Mouse (Mus musculus) heart, postnatal 25 days (tissue): ENCODE data around the gene Ern1. TPM values are rescaled to one million over a fixed set of nuclear protein-coding genes. Genes with fewer than 3 reads are reported as not detected.
"Not testable (repeated sequence)": the region's sequence is repeated elsewhere in the genome, so short reads cannot be mapped to it uniquely, and the experiment has no call there.

ENCODE experiments used
- DNase-seq: peaks from one replicate; pipeline ENCODE4 v3.0.0; 2022; ENCODE audit warnings: low spot score
- intact Hi-C: fragments of 180-260 bp; cut with DNase I; formaldehyde crosslinking; loops from one replicate; pipeline ENCODE4 v1.15.1; 2025
- total RNA-seq, 2 experiments: library from RNA; stranded (reverse); gene quantifications; 2 replicates each; pipeline ENCODE4 v1.2.3; 2021

The Ern1 gene
- total RNA-seq, 2 experiments from 2014 or later: 10.0 to 10.2 TPM

DNA sequence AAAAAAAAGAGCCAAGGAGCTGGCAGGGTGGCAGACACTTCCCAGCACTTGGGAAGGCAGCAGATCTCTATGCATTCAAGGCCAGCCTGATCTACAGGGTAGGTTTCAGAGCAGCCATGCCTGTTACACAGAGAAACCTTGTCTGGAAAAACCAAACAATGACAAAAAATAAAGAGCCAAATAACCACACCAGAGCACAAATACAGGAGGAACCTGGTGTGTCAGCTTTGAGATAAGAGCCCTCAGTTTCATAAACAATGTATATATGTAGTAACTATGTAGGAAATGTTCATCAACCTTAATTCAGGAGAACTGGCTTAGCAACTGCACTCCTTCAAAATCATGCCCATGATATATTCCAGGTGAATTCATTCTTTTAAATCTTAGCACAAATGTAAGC lies 16.5 kb upstream of the Ern1 start:
- intact Hi-C loops: loop anchor here (5.0 kb wide), 1 partner anchor 108 kb away; the partner anchor contains the start of gene Tex2
- DNase-seq: no peak

DNA sequence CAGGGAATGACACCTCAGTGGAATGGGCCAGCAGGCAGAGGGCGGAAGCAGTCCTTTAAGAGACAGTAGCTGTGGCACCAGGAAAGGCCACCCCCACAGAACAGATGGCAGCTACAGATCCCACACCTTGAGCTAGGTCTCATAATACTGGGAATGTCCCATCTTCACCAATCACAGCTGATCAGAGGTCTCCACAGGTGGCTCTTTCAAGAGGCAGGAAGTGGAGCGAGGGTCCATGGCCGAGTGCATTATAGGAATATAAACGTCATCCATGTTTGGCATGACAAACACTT lies 15.7 kb upstream of the Ern1 start:
- intact Hi-C loops: loop anchor here (5.0 kb wide), 1 partner anchor 109 kb away; the partner anchor contains the start of gene Tex2
- no peak for DNase-seq

- intact Hi-C loops: loop anchor here (5.0 kb wide), 1 partner anchor 109 kb away; the partner anchor contains the start of gene Tex2
- DNase-seq: no peak
These were observed 15.2 kb upstream of the Ern1 start for GRCm38 (mm10) chr11:106502631-106503424.

GRCm38 (mm10) chr11:106502159-106502505 lies 14.5 kb upstream of the Ern1 start:
- intact Hi-C loops: loop anchor here (5.0 kb wide), 1 partner anchor 110 kb away; the partner anchor contains the start of gene Tex2
- DNase-seq: no peak

DNA sequence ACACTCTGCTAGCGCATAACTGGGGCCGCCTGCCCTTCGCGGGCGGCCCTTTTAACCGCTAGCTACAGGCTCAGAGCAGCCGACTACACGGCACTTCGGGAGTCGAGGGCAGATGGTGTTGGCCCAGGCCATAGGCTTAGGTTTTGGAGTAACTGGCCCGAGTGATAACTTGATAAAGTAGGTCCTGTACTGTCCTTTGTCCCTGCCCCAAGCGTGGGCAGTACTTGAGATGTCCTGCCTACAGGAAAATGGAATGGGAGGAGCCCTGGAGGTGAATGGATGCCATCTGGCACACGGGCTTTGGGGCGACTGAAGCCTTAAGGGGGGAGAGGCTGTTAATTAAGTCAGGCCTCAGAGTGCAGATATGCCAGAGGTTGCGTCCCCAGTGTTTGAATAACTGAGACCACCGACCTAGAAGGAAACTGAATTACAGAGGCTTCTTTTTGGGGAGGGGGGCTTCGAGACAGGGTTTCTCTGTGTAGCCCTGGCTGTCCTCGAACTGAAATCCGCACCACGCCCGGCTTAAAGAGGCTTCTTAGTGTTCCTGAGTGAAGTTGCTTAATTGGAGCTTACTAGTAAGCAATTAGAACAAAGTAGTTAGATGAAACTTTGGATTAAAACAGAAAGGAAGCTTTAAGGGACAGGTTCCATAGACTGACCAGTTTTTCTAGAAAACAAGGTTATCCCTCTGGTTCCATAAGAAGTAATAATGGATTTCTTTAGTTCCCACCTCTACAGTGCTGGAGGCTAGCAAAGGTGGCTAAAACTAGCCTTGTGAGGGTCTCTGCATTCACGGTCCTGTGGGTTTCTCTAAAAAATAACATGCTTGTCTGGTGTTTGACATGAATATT lies 13.9 kb upstream of the Ern1 start:
- peak; percentile 61 for DNase-seq
- intact Hi-C loops: loop anchor here (5.0 kb wide), 1 partner anchor 111 kb away; the partner anchor contains the start of gene Tex2

- intact Hi-C loops: loop anchor here (5.0 kb wide), 1 partner anchor 112 kb away; the partner anchor contains the start of gene Tex2
These were observed 13.0 kb upstream of the Ern1 start for GRCm38 (mm10) chr11:106500393-106501307.

GRCm38 (mm10) chr11:106498739-106499379 lies 11.2 kb upstream of the Ern1 start:
- intact Hi-C loops: loop anchor here (10.0 kb wide), 1 partner anchor 224 kb away; the partner anchor contains the start of genes Smarcd2 and Tcam1
- DNase-seq: no peak

More at GRCm38 (mm10) chr11:106500393-106501307, 13.0 kb upstream of the Ern1 start:
- DNase-seq: peak; percentile 94

DNA sequence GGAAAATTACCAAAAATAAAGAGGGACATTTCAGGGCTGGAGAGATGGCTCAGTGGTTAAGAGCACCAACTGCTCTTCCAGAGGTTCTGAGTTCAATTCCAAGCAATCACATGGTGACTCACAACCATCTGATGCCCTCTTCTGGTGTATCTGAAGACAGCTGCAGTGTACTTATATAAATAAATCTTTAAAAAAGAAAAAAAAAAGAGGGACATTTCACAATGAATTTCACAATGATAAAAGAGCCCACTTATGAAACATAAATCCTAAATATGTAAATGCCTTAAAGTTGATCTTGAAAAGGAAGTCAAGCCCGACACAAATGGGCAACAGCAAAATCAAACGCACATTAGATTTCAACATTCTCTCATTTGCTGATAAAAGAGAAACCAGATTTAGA lies 10.3 kb upstream of the Ern1 start:
- DNase-seq: no peak
- intact Hi-C loops: loop anchor here (10.0 kb wide), 1 partner anchor 223 kb away; the partner anchor contains the start of genes Smarcd2 and Tcam1

- not testable (repeated sequence) for DNase-seq
- intact Hi-C loops: loop anchor here (10.0 kb wide), 1 partner anchor 222 kb away; the partner anchor contains the start of genes Smarcd2 and Tcam1
These were observed 9.4 kb upstream of the Ern1 start for GRCm38 (mm10) chr11:106497009-106497408.

GRCm38 (mm10) chr11:106492984-106493669 lies 5.5 kb upstream of the Ern1 start:
- no peak for DNase-seq
- intact Hi-C loops: loop anchor here (10.0 kb wide), 1 partner anchor 218 kb away; the partner anchor contains the start of genes Smarcd2 and Tcam1

- peak; percentile 18 for DNase-seq
- intact Hi-C loops: loop anchor here (1.0 to 10.0 kb wide), 2 partner anchors 73 to 217 kb away; partner anchors contain the start of genes Smarcd2 and Tcam1
These were observed 3.7 kb upstream of the Ern1 start for GRCm38 (mm10) chr11:106491393-106491792.

GRCm38 (mm10) chr11:106490600-106490999 lies 2.9 kb upstream of the Ern1 start:
- DNase-seq: not testable (repeated sequence)
- intact Hi-C loops: loop anchor here (10.0 kb wide), 1 partner anchor 216 kb away; the partner anchor contains the start of genes Smarcd2 and Tcam1

GRCm38 (mm10) chr11:106490057-106490456 lies 2.4 kb upstream of the Ern1 start:
- no peak for DNase-seq
- intact Hi-C loops: loop anchor here (10.0 kb wide), 1 partner anchor 215 kb away; the partner anchor contains the start of genes Smarcd2 and Tcam1

DNA sequence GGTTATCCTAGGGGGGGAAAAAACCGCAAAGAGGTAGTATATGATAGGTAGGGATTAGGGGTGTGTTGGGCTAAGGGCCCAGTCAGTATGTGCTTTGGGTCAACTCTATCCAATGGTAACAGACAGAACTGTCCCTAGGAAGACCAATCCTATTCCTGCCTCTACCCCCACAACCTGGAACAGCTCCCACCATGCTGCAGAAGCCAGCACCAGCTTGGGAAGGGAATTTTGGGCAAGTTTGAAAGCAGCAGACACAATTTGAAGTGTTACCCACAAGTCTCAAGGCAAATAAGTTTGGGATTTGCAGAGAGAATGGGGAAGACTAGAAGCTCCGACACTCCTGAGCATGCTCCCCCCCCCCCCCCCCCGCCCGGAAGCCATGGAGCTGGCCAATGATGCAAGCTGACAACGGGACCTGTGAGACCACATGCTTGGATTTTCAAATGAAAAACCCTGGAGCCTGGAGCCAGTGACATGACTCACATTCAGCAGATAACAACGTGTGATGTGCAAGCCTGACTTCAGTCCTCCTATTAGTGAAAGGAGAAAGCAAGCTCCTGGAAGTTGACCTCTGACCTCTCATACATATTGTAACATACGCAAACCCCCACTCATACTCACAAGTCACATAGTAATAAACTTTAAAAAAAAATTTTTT lies 1.5 kb upstream of the Ern1 start:
- DNase-seq: no peak

DNA sequence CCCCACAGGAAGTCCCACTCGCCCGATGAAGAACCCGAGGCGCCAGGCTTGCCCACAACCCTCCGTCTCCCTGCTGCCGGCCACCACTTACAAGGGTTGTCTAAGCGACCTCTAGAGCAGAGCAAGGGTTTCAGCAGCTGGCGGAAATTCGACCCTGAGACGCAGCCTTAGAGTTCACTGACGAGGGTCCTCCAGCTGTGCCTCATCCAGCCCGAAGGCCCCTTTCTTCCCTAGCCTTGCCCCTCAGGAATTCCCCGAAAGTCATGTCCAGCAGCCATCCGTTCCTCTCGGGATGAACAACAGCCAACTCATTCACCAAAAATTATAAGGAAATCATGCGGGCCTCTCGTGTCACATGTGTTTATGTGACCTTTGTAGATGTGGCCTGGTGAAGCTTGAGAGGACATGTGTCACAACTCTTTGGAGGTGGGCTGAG lies 492 bp upstream of the Ern1 start:
- intact Hi-C loops: no loop called here
- DNase-seq: no peak

More for the DNA sequence above, 1.5 kb upstream of the Ern1 start:
- intact Hi-C loops: no loop called here

DNA sequence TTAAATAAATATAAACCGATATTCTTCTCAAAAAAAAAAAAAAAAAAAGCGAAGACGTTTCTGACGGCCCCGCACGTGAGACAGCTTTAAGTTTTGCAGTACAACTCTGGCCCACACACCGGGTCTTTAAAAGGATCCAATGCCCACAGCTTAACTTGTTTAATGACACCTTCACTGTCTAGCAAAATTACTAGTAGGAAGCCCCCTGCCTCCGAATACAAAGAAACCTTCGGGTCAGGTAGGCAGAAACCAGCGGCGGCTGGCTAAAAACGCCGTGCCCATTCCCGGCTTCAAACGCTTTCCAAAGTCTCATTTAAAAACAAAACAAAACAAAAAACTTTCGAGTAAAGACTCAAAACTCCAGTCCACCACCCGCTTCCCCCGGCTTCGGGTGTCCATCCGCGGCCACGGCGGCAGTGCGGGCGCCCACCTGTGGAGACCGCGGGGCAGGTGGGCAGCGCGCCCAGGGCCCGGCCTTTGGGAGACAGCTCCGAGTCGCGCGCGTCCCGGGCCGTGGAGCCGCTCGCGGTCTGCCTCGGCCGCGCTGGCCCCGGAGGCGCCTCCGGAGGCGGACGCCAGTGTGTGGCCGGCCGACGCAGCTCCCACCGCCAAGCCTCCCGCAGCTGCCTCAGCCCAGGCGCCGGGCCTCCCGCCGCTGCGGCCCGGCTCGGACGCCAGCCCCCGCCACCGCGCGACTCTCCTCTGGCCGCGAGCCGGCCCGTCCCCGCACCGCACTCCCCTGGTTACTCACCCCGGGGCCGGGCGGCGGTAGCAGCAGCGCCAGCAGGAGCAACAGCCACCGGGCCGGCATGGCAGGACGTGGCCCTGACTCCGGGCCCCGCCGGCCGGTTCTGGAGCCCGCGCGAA lies 553 bp downstream of the Ern1 start:
- no peak for DNase-seq
- intact Hi-C loops: no loop called here
